Mouse (Mus musculus) liver, adult (tissue): Measurements from ENCODE around the gene B4galt1.
A peak's percentile ranks its signal among the peaks of the same experiment; 100 is the strongest.

Source experiments
- GATA4 ChIP-seq: IDR thresholded peaks from 2 replicates; pipeline ENCODE4 v1.6.1; 2014; ENCODE audit warnings: mild to moderate bottlenecking, low read length; ENCODE audit not compliant: insufficient replicate concordance

Gene B4galt1

DNA sequence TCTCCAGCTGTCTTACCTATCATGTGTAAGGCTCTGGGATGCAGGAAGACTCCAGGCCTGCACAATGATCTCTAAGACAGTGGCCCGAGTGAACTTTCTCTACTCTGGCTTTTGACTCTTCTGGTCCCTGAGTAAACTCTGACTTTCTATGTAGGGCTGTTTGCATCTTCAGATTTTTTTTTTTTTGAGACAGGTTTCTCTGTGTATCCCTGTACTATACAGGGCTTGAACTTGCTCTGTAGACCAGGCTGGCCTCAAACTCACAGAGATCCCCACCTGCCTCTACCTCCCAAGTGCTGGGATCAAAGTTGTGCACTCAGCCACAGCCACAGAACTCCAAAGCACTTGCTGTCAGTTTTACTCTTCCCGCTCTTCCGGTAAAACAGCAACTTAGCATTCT is 16.8 kb downstream of the B4galt1 start:
- no peak for TF ChIP-seq GATA4

DNA sequence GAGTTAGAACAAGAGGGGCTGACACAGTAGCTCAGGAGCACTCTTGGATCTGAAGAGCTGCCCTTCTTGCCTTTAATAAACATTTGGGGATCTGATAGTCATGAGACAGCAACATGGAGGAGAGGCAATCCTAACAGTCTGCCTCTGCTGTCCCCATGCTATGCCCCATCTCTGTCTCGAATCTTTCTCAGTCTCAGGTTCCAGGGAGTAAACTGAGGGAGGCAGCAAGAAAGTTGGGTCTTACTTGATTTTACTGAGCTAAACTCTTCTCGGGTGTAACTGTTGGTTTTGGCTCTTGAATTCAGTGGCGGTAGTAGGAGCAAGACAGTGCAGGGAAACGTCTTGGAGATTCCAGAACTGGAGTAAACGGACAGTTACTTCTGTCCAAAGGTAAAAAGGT is 18.9 kb downstream of the B4galt1 start:
- TF ChIP-seq GATA4, result no peak

GRCm38 (mm10) chr4:40834232-40834786 is 19.5 kb downstream of the B4galt1 start:
- no peak for TF ChIP-seq GATA4

DNA sequence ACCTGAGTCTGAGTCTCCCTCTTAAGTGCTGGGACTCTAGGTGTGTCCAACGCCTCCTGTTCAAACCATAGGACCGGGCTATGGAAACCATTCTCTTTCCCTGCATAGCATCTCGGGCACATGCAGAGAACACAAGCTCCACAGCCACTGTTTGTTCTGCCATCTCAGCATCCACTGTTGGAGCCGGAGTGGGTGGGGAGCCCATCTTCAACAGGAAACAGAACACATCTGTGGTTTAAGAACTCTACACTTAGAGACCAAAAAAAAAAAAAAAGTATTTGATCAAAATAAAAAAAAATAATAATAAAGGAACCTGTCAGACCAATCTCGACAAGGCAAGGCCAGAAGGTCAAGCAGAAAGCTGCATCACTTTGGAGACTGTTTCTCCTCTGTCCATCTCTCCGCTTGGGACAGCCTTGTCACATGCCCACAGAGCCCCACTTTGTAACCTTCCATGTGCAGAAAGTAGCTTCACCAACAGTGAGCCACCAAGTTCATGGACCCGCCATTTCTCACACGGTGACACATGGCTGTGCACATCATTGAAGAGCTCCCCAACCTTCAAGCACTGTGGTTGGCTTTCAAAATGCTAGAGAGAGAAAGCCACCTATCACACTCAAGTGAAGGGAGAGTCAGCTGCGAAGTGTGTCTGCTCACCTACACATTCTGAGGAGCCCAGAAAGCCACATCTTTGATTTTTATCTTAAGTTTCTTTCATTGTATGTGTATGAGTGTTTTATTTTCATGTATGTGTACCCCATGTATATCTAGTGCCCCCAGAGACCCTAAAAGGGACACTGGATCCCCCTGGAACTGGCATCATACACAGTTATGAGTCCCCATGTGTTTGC is 20.2 kb downstream of the B4galt1 start:
- no peak for TF ChIP-seq GATA4

DNA sequence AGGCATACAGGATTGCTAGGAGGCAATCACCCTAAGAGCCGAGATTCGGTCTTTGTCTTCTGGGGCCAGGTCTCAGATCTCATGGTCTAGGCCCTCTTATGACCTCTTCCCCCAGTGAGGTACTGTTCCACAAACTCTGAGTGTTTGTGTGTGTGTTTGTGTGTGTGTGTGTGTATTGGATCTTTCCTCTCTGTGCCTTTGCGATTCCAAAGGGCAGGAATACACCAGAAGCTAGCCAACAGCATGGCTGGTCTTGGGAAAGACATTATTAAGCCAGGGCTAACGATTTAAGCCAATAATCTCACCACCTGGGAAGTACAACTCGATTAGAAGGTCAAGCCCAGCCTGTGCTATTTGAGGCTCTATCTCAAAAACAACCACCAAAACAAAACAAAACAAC is 23.3 kb downstream of the B4galt1 start:
- no peak for TF ChIP-seq GATA4

GRCm38 (mm10) chr4:40829654-40830400 is 24.0 kb downstream of the B4galt1 start:
- TF ChIP-seq GATA4, result no peak

DNA sequence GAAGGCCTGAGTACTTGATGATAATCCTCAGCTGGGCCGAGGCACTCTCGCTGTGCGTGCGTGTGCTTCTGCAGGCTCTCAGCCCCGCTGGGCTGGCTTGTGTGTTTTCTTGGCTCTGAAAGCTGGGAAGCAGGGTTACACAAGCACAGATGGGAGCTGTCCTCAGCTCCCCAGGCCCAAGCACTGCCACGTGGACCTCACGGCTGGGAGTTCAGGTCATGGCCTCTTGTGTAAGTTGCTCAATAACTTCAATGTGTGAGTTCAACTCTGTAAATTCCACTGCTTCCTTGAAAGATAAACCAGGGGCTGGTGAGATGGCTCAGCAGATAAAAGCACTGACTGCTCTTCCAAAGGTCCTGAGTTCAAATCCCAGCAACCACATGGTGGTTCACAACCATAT is 24.9 kb downstream of the B4galt1 start:
- TF ChIP-seq GATA4, result peak; percentile 91; the same call in 1 of the 2 replicates

GRCm38 (mm10) chr4:40827926-40828325 is 25.9 kb downstream of the B4galt1 start:
- no peak for TF ChIP-seq GATA4

DNA sequence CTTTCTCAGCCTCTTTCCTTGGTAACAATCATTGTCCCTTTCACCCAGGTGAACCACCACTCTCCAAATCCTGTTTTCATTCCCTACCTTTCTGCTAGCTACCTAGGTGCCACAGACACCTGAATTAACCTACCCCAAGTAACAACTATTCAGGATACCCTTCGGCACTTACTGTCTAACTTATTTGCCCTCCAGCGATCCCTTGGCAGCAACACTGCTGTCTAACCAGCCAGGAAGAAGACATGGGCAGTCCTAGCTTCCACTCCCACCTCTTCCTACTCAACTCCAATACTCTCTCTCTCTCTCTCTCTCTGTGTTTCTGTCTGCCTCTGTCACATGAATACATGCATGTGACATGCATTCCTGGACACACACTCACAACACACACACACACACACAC is 27.0 kb downstream of the B4galt1 start:
- no peak for TF ChIP-seq GATA4

- TF ChIP-seq GATA4, result no peak
Measured at GRCm38 (mm10) chr4:40825981-40826380, 27.8 kb downstream of the B4galt1 start.

DNA sequence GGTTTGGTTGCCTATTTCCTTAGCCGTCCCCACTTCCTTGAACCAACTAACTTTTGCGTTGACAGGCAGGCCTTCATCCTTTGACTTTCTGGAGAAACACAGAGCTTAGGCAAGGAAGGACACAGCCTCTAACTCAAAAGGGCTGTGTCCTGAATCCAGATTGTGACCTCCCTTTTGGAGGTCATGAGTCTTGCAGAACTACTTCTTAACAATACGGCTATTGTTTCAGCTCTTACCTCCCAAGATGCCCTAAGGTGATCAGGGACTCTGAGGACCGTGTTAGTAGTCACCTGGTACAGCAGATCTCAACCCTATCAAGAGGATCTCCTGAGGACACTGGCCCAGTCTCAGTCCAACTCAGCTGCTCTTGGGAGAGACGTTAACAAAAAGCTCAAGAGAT is 28.7 kb downstream of the B4galt1 start:
- TF ChIP-seq GATA4, result no peak

- no peak for TF ChIP-seq GATA4
Measured at GRCm38 (mm10) chr4:40824505-40824904, 29.3 kb downstream of the B4galt1 start.

DNA sequence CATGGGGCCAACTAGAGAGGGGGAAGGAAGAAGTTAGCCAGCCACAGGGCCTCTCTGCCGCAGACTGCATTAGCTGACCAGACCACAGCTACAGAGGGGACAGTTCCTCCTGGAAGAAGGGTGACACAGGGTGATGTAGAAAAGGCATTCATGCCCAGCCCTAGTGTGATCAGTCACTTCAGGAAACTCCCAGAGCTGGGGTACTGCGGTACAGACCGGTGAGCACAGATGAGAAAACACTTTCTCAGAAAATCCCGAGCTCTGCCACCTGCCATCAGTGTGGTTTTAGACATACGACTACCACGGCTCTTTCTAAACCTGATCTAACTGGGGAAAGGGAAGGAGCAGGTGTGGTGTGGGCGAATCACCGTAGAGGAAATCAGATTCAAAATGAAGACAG is 30.1 kb downstream of the B4galt1 start:
- no peak for TF ChIP-seq GATA4

GRCm38 (mm10) chr4:40823151-40823550 is 30.7 kb downstream of the B4galt1 start:
- no peak for TF ChIP-seq GATA4

GRCm38 (mm10) chr4:40821303-40822023 is 32.3 kb downstream of the B4galt1 start:
- TF ChIP-seq GATA4, result no peak
